Mouse (Mus musculus) ES-Bruce4 (cell line): ENCODE data around the gene Jtb. TPM values are rescaled to one million over a fixed set of nuclear protein-coding genes. Genes with fewer than 3 reads are reported as not detected.

Experiments
- H3K27ac ChIP-seq: 2 replicates; pipeline ENCODE4 v1.5.1; 2012; ENCODE audit warnings: low read length, inconsistent platforms; ENCODE audit not compliant: insufficient read depth
- H3K27me3 ChIP-seq: 2 replicates; pipeline ENCODE4 v1.6.1; 2012; ENCODE audit warnings: mild to moderate bottlenecking, low read length, inconsistent platforms; ENCODE audit not compliant: control insufficient read depth, poor library complexity, insufficient read depth, severe bottlenecking
- H3K36me3 ChIP-seq: 2 replicates; pipeline ENCODE4 v1.6.1; 2012; ENCODE audit warnings: inconsistent platforms, mild to moderate bottlenecking, low read length, moderate library complexity; ENCODE audit not compliant: control insufficient read depth, poor library complexity, insufficient read depth, severe bottlenecking
- H3K4me1 ChIP-seq: one replicate; pipeline ENCODE4 v1.8.1; 2011; ENCODE audit warnings: low read length; ENCODE audit not compliant: control insufficient read depth, insufficient read depth
- H3K4me3 ChIP-seq: 2 replicates; pipeline ENCODE4 v1.5.1; 2011; ENCODE audit warnings: low read depth, mild to moderate bottlenecking, low read length
- H3K9ac ChIP-seq: 2 replicates; pipeline ENCODE4 v1.6.1; 2012; ENCODE audit warnings: low read depth, mild to moderate bottlenecking, inconsistent platforms; ENCODE audit not compliant: poor library complexity, severe bottlenecking
- H3K9me3 ChIP-seq: replicated peaks from 2 replicates; pipeline ENCODE4 v1.6.1; 2012; ENCODE audit warnings: mild to moderate bottlenecking, low read length, inconsistent platforms; ENCODE audit not compliant: control insufficient read depth, poor library complexity, insufficient read depth, severe bottlenecking
- CTCF ChIP-seq: IDR thresholded peaks from one replicate; pipeline ENCODE4 v1.8.1; 2011; ENCODE audit warnings: low read depth, low read length
- EP300 ChIP-seq: IDR thresholded peaks from 2 replicates; pipeline ENCODE4 v1.6.1; 2011; ENCODE audit warnings: low read depth, low read length; ENCODE audit not compliant: insufficient read depth
- POLR2A ChIP-seq: IDR thresholded peaks from one replicate; pipeline ENCODE4 v1.8.1; 2011; ENCODE audit warnings: low read length; ENCODE audit not compliant: insufficient read depth
- polyA plus RNA-seq: library from polyadenylated mRNA; stranded (reverse); fragments of >200 nt; gene quantifications from 2 replicates; pipeline ENCODE4 v1.2.4, GENCODE M21; 2011; ENCODE audit warnings: low read depth; ENCODE audit not compliant: missing spikeins, insufficient read depth, insufficient read length

Gene Jtb
- polyA plus RNA-seq, 1 experiment: 23.7 TPM

DNA sequence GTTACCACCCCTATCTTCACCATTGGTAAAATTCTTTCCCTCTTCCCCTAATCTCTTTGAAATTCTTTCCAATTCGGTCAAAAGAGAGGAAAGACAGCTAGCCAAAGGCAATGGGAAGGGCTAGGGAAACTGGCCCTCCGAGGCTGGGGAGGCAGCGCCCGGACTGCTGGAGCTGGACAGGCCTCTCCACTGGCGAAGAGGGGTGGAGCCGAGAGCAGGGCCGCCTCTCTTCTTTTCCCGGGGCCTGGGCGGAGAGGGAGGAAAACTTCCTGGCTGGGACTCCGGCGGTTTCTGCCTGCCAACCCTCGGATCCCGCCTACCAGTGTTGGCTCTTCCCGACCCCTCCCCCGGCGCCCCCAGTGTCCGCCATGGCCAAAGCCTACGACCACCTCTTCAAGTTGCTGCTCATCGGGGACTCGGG is 10.9 kb upstream of the Jtb start:
- Histone ChIP-seq H3K9me3 (no peaks in the 10 kb centered on the region), H3K36me3 (no peaks in the 10 kb centered on the region), H3K4me3 (peak overlapping the region; percentile 68), H3K27ac (no peak overlapping the region), H3K9ac (peak overlapping the region; percentile 82), H3K4me1 (peaks cover 3% of the 10 kb centered on the region), H3K27me3 (no peaks in the 10 kb centered on the region)
- TF ChIP-seq EP300 (no peak), POLR2A (no peak), CTCF (no peak)

DNA sequence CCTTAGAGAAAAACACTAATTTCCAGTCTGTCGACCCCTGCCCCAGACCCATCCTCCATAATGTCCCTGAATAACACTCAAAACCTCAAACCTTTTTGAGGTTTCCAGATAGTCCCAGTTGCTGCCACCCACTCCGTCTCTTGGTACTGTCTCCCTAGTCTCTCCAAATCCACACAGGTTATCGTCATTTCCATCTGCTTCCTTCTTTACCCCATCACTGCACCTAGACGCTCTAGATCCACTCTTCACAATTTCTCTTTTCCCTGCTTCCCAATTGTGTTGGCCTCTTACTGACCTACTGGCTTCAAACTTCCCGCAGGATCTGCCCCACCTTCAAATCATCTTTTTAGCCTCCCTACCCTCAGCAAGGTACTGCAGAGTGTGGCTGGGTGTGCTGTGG is 10.3 kb upstream of the Jtb start:
- no peaks in the 10 kb centered on the region for H3K27me3 ChIP-seq
- H3K4me1 ChIP-seq: peaks cover 6% of the 10 kb centered on the region
- H3K9ac ChIP-seq: peak overlapping the region; percentile 82
- no peaks in the 10 kb centered on the region for H3K36me3 ChIP-seq
- H3K9me3 ChIP-seq: no peaks in the 10 kb centered on the region
- H3K27ac ChIP-seq: no peak overlapping the region
- H3K4me3 ChIP-seq: no peak overlapping the region
- TF ChIP-seq EP300 (no peak), CTCF (no peak), POLR2A (no peak)

DNA sequence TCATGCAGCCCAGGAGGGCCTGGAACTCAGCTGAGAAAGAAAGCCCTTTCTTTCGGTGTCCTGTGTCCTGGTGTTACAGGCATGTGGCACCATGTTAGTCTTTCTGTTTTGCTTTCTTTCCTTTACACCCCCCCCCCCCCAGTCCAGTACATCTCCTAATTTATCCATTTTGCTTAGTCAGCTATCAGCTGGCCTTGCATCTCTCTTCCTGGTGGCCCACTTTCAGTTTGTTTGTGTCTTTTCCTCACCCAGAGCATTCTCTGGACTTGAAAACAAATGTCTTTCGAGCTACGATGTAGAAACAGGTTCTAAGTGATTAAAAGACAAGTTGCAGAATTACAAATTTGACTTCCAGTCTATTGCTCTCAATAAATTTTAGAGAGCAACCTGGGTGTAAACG is 8.9 kb upstream of the Jtb start:
- no peak overlapping the region for H3K9ac ChIP-seq
- H3K4me1 ChIP-seq: peaks cover 6% of the 10 kb centered on the region
- no peak overlapping the region for H3K27ac ChIP-seq
- no peak for TF ChIP-seq CTCF
- no peak for TF ChIP-seq POLR2A
- TF ChIP-seq EP300: no peak
- H3K27me3 ChIP-seq: no peaks in the 10 kb centered on the region
- no peak overlapping the region for H3K4me3 ChIP-seq
- no peaks in the 10 kb centered on the region for H3K36me3 ChIP-seq
- H3K9me3 ChIP-seq: no peaks in the 10 kb centered on the region

DNA sequence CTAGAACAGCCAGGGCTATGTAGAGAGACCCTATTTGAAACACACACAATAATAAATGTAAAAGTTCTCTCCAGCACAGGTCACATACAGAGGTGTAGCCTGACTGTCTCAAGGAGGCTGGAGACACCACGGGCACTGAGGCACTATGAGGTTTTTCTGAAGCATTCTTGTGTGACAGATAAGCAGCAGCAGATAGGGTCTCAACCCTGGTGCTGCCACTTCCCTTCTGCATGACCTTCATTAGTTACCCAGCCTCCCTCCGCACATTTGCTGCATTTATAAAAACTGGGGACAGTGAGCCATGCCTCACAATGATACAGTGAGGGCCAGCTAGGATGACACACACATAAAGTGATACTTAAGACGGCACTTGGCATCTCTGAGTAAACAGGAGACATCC is 8.5 kb upstream of the Jtb start:
- TF ChIP-seq EP300 (no peak), CTCF (no peak), POLR2A (no peak)
- H3K27ac ChIP-seq: no peak overlapping the region
- no peaks in the 10 kb centered on the region for H3K36me3 ChIP-seq
- H3K9ac ChIP-seq: no peak overlapping the region
- peaks cover 6% of the 10 kb centered on the region for H3K4me1 ChIP-seq
- H3K9me3 ChIP-seq: no peaks in the 10 kb centered on the region
- H3K27me3 ChIP-seq: no peaks in the 10 kb centered on the region
- no peak overlapping the region for H3K4me3 ChIP-seq

DNA sequence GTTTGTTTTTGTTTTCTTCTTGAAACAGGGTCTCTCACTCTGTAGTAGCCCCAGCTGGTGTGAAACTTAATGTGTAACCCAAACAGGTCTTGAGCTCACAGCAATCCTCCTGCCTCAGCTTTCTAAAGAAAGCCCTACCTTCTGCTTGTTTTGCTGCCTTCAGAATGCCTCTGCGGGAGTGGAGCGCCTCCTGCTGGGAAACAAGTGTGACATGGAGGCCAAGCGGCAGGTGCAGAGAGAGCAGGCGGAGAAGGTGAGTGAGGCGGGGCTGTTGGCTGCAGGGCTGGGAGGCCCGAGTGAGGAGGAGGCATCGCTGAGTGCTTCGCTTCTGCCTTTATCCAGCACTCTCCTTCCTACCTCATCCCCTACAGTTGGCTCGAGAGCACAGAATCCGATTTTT is 7.1 kb upstream of the Jtb start:
- H3K27ac ChIP-seq: no peak overlapping the region
- no peaks in the 10 kb centered on the region for H3K9me3 ChIP-seq
- peaks cover 6% of the 10 kb centered on the region for H3K4me1 ChIP-seq
- H3K27me3 ChIP-seq: no peaks in the 10 kb centered on the region
- no peaks in the 10 kb centered on the region for H3K36me3 ChIP-seq
- no peak overlapping the region for H3K4me3 ChIP-seq
- H3K9ac ChIP-seq: no peak overlapping the region
- TF ChIP-seq POLR2A (no peak), CTCF (peak; percentile 90), EP300 (0 out of 2 replicates have a peak, but pooled peaks have one; percentile 45)

DNA sequence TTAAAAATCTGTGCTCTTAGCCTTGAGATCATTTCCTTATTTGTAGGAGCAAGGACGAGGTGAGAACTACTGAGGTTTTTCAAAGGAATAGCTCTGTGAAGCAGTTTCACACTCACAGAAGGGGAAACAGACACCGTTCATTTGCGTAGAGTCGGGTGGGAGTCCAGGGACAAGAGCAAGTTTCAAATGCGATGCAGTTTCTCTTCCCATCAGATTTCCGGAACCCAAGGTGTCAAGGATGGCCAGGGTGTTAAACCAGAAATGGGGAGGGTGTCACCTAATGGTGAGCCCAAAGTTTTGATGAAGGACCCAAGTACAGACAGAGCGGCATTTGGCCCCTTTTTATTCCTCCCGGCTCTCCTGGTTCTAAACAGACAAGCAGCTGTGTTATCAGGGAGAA is 322 bp upstream of the Jtb start:
- Histone ChIP-seq H3K4me3 (peak overlapping the region; percentile 97), H3K9ac (peak overlapping the region; percentile 78), H3K27me3 (no peaks in the 10 kb centered on the region), H3K9me3 (no peaks in the 10 kb centered on the region), H3K27ac (no peak overlapping the region), H3K36me3 (peaks cover 18% of the 10 kb centered on the region), H3K4me1 (no peaks in the 10 kb centered on the region)
- TF ChIP-seq EP300 (no peak), CTCF (no peak), POLR2A (no peak)
